In the genomic region with DNA sequence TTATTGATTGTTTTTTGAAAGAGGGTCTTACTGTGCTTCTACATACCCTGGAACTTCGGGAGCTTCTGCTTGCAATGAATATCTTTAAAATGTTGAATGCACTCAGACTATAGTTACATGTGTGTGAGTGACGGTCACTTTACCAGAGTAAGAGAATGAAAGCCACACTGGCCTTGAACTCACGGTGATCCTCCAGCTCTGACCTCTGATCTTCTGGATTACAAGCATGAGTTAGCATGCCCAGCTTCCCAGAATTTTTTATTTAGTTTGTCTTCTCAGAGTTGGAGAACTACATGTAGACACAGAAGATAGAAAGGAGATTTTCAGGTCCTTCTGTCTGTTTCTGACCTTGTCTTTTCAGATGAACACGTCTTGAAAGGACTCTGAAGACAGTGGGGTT, we compare ENCODE assay signal across 18 mouse cellular contexts.
"Had no signal": no experiment of that assay in that cellular context is flagged by ENCODE, and none has a peak within 500 bp of the region (broad histone marks: within the 10 kb centered on the region; RNA-seq: fewer than 3 reads in every experiment).

No protein-coding gene starts in this region.

- ATAC-seq: liver, postnatal 0 days; lung, postnatal 0 days; midbrain, embryonic 16.5 days had no signal

- H3K9ac ChIP-seq: liver, postnatal 0 days; lung, embryonic 15.5 days; midbrain, embryonic 12.5 days; neural tube, embryonic 12.5 days; stomach, embryonic 15.5 days had no signal

- DNase-seq: liver, postnatal 0 days; lung, adult 2 months; lung, postnatal 14 days; lung, postnatal 36 days; midbrain, embryonic 14.5 days; right cerebral cortex, postnatal 14 days; thymus, adult 2 months; thymus, postnatal 25 days; thymus, postnatal 4 days had no signal

- H3K9me3 ChIP-seq: lung, embryonic 15.5 days; megakaryocyte, embryonic 14.5 days; midbrain, embryonic 12.5 days; neural tube, embryonic 12.5 days; stomach, embryonic 15.5 days had no signal

- H3K4me2 ChIP-seq: lung, embryonic 15.5 days; midbrain, embryonic 12.5 days; neural tube, embryonic 12.5 days; stomach, embryonic 15.5 days had no signal

- H3K27me3 ChIP-seq: lung, embryonic 15.5 days; midbrain, embryonic 12.5 days; neural tube, embryonic 12.5 days; stomach, embryonic 15.5 days had no signal

- H3K4me3 ChIP-seq: lung, embryonic 15.5 days; megakaryocyte, embryonic 14.5 days; midbrain, embryonic 12.5 days; neural tube, embryonic 12.5 days; stomach, embryonic 15.5 days had no signal

- H3K27ac ChIP-seq: lung, embryonic 15.5 days; macrophage; midbrain, embryonic 12.5 days; neural tube, embryonic 12.5 days; stomach, embryonic 15.5 days; stomach, postnatal 0 days had no signal
